Mouse (Mus musculus): ENCODE measurements around the gene Tesc. TPM values are rescaled to one million over a fixed set of nuclear protein-coding genes. Genes with fewer than 3 reads are reported as not detected.

The Tesc gene
- polyA plus RNA-seq (2012; rRNA removed): 2.7 and 3.3 TPM in 2 replicates

- TF ChIP-seq POLR2A (IDR thresholded peaks at IDR 0.05; ENCODE audit: control insufficient read depth, low read depth, low read length) (no peak), CTCF (IDR thresholded peaks at IDR 0.05; ENCODE audit: control insufficient read depth, insufficient read depth, insufficient replicate concordance, low read depth, low read length) (no peak)
- H3K27ac ChIP-seq (ENCODE audit: control insufficient read depth, insufficient read depth, low read depth, low read length): no peak within 1 kb of the TSS
- peak within 1 kb of the TSS; percentile 70 for H3K4me3 ChIP-seq (ENCODE audit: control insufficient read depth, low read depth, low read length)
- H3K4me1 ChIP-seq (ENCODE audit: control insufficient read depth, insufficient read depth, low read length): peaks cover 24% of the 10 kb centered on the region
- H3K36me3 ChIP-seq (ENCODE audit: control insufficient read depth, insufficient read depth, low read length): no peaks in the 10 kb centered on the region
- H3K27me3 ChIP-seq (ENCODE audit: control insufficient read depth, insufficient read depth, low read length): peaks cover 2% of the 10 kb centered on the region; the same call in 1 of the 2 replicates
These were observed at the start of gene Tesc for GRCm38 (mm10) chr5:118027698-118028190. Gene Tesc, plus strand, starts transcription at chr5:118027743.

GRCm38 (mm10) chr5:117978159-117978697, 49.3 kb upstream of the Tesc start:
- TF ChIP-seq POLR2A (IDR thresholded peaks at IDR 0.05; ENCODE audit: control insufficient read depth, low read depth, low read length) (0 out of 2 replicates have a peak, but pooled peaks have one; percentile 24), CTCF (IDR thresholded peaks at IDR 0.05; ENCODE audit: control insufficient read depth, insufficient read depth, insufficient replicate concordance, low read depth, low read length) (no peak)
- Histone ChIP-seq H3K27me3 (ENCODE audit: control insufficient read depth, insufficient read depth, low read length) (no peaks in the 10 kb centered on the region), H3K27ac (ENCODE audit: control insufficient read depth, insufficient read depth, low read depth, low read length) (peak overlapping the region; percentile 50), H3K4me1 (ENCODE audit: control insufficient read depth, insufficient read depth, low read length) (peaks cover 3% of the 10 kb centered on the region), H3K36me3 (ENCODE audit: control insufficient read depth, insufficient read depth, low read length) (no peaks in the 10 kb centered on the region), H3K4me3 (ENCODE audit: control insufficient read depth, low read depth, low read length) (peak overlapping the region; percentile 28)

- Histone ChIP-seq H3K27me3 (ENCODE audit: control insufficient read depth, insufficient read depth, low read length) (no peaks in the 10 kb centered on the region), H3K36me3 (ENCODE audit: control insufficient read depth, insufficient read depth, low read length) (no peaks in the 10 kb centered on the region), H3K27ac (ENCODE audit: control insufficient read depth, insufficient read depth, low read depth, low read length) (no peak overlapping the region), H3K4me3 (ENCODE audit: control insufficient read depth, low read depth, low read length) (no peak overlapping the region), H3K4me1 (ENCODE audit: control insufficient read depth, insufficient read depth, low read length) (peaks cover 3% of the 10 kb centered on the region)
- TF ChIP-seq CTCF (IDR thresholded peaks at IDR 0.05; ENCODE audit: control insufficient read depth, insufficient read depth, insufficient replicate concordance, low read depth, low read length) (no peak), POLR2A (IDR thresholded peaks at IDR 0.05; ENCODE audit: control insufficient read depth, low read depth, low read length) (no peak)
These were observed 48.5 kb upstream of the Tesc start for GRCm38 (mm10) chr5:117979082-117979481.

- peaks cover 3% of the 10 kb centered on the region for H3K4me1 ChIP-seq (ENCODE audit: control insufficient read depth, insufficient read depth, low read length)
- H3K4me3 ChIP-seq (ENCODE audit: control insufficient read depth, low read depth, low read length): no peak overlapping the region
- TF ChIP-seq CTCF (IDR thresholded peaks at IDR 0.05; ENCODE audit: control insufficient read depth, insufficient read depth, insufficient replicate concordance, low read depth, low read length): no peak
- H3K27ac ChIP-seq (ENCODE audit: control insufficient read depth, insufficient read depth, low read depth, low read length): no peak overlapping the region
- H3K36me3 ChIP-seq (ENCODE audit: control insufficient read depth, insufficient read depth, low read length): no peaks in the 10 kb centered on the region
- no peaks in the 10 kb centered on the region for H3K27me3 ChIP-seq (ENCODE audit: control insufficient read depth, insufficient read depth, low read length)
These were observed 46.6 kb upstream of the Tesc start for GRCm38 (mm10) chr5:117980921-117981320.

- H3K4me1 ChIP-seq (ENCODE audit: control insufficient read depth, insufficient read depth, low read length): peaks cover 3% of the 10 kb centered on the region
- H3K27me3 ChIP-seq (ENCODE audit: control insufficient read depth, insufficient read depth, low read length): no peaks in the 10 kb centered on the region
- no peaks in the 10 kb centered on the region for H3K36me3 ChIP-seq (ENCODE audit: control insufficient read depth, insufficient read depth, low read length)
- no peak overlapping the region for H3K27ac ChIP-seq (ENCODE audit: control insufficient read depth, insufficient read depth, low read depth, low read length)
- H3K4me3 ChIP-seq (ENCODE audit: control insufficient read depth, low read depth, low read length): no peak overlapping the region
- TF ChIP-seq POLR2A (IDR thresholded peaks at IDR 0.05; ENCODE audit: control insufficient read depth, low read depth, low read length) (no peak), CTCF (IDR thresholded peaks at IDR 0.05; ENCODE audit: control insufficient read depth, insufficient read depth, insufficient replicate concordance, low read depth, low read length) (no peak)
These were observed 45.6 kb upstream of the Tesc start for GRCm38 (mm10) chr5:117981943-117982342.

- Histone ChIP-seq H3K4me1 (ENCODE audit: control insufficient read depth, insufficient read depth, low read length) (no peaks in the 10 kb centered on the region; the same call in 1 of the 2 replicates), H3K36me3 (ENCODE audit: control insufficient read depth, insufficient read depth, low read length) (no peaks in the 10 kb centered on the region)
These were observed 41.2 kb upstream of the Tesc start for GRCm38 (mm10) chr5:117986327-117986726.

GRCm38 (mm10) chr5:117987891-117988290, 39.7 kb upstream of the Tesc start:
- Histone ChIP-seq H3K4me3 (ENCODE audit: control insufficient read depth, low read depth, low read length) (no peak overlapping the region), H3K4me1 (ENCODE audit: control insufficient read depth, insufficient read depth, low read length) (no peaks in the 10 kb centered on the region; the same call in 1 of the 2 replicates), H3K27ac (ENCODE audit: control insufficient read depth, insufficient read depth, low read depth, low read length) (no peak overlapping the region), H3K27me3 (ENCODE audit: control insufficient read depth, insufficient read depth, low read length) (no peaks in the 10 kb centered on the region), H3K36me3 (ENCODE audit: control insufficient read depth, insufficient read depth, low read length) (no peaks in the 10 kb centered on the region)
- TF ChIP-seq CTCF (IDR thresholded peaks at IDR 0.05; ENCODE audit: control insufficient read depth, insufficient read depth, insufficient replicate concordance, low read depth, low read length): no peak

More at GRCm38 (mm10) chr5:117986327-117986726, 41.2 kb upstream of the Tesc start:
- H3K4me3 ChIP-seq (ENCODE audit: control insufficient read depth, low read depth, low read length): no peak overlapping the region
- no peak for TF ChIP-seq POLR2A (IDR thresholded peaks at IDR 0.05; ENCODE audit: control insufficient read depth, low read depth, low read length)
- no peak for TF ChIP-seq CTCF (IDR thresholded peaks at IDR 0.05; ENCODE audit: control insufficient read depth, insufficient read depth, insufficient replicate concordance, low read depth, low read length)
- no peaks in the 10 kb centered on the region for H3K27me3 ChIP-seq (ENCODE audit: control insufficient read depth, insufficient read depth, low read length)
- H3K27ac ChIP-seq (ENCODE audit: control insufficient read depth, insufficient read depth, low read depth, low read length): no peak overlapping the region

Data from testis, adult 2 months (tissue).